Mouse (Mus musculus): ENCODE data around the gene 2610008E11Rik.
"Not testable (repeated sequence)": the region's sequence is repeated elsewhere in the genome, so short reads cannot be mapped to it uniquely, and the experiment has no call there.

2610008E11Rik gene

DNA sequence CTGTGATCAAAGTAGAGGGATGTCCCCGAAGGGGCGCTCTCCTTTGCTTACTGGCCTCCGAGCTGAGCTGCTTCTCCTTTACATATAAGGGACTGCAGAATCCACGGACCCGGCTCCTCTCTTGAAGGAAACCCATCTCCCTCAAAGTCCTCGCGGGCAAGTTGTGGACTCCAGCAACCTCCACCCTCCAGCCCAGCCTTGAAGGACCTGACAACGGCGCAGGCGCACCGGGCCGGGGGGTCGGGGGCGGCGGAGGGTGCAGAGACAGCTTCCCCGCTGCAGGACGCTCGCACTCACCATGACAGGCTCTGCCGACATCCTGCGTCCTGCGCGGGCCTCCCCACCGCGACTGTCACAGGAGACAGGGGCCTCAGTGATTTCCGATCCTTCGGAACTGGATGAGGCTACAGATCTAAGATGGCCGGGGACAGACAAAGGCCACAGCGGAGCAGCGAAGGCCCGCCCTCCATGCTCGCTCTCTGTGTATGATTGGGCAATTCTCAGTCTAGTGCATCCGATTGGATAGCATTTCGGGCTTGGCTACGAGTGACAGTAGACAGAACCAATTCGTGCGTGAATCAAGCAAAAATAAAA is at the start of gene 2610008E11Rik:
Gene 2610008E11Rik, minus strand, starts transcription at position 440 of the 594 bp plus-strand sequence.
- peak; percentile 93 for DNase-seq (ENCODE audit: low spot score)

- peak; percentile 63 for DNase-seq (ENCODE audit: low spot score)
Measured at GRCm38 (mm10) chr10:79116125-79116849, 18.9 kb upstream of the 2610008E11Rik start.

DNA sequence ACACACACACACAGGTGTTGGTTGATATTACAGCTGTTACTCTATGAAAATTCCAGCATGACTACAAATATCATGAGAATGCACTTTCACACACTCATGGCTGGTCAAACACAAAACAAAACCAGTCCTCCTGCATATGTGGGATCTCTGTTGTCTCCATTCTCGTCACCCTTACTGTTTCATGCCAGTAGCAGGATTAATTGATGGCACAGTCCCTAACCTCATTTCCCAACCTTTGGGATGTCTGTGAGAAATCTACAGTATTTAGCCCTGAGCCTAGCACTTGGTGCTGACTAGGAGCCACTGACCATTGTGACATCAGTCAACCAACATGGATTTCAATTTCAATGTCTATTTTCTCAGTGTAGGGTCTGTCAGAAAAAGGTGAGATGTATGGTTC is 17.7 kb upstream of the 2610008E11Rik start:
- no peak for DNase-seq (ENCODE audit: low spot score)

DNA sequence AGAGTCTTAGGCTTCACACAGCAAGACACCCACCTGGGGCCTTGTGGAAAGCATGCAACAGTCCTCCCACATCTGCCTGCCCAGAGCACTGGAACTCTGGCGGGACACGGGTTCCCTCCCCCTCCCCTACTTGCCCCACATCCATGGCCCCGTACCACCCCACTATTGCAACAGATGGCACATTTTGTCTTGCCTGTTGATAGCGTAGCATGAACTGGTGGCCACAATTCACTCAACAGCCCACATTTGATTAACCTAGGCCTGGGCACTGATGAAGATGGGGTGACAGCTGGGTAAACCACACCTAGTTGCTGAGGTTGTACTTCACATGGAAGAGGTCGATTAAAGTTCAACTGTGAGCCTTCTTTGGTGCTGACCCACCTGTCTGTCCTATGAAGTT is 13.1 kb upstream of the 2610008E11Rik start:
- DNase-seq (ENCODE audit: low spot score): no peak

DNA sequence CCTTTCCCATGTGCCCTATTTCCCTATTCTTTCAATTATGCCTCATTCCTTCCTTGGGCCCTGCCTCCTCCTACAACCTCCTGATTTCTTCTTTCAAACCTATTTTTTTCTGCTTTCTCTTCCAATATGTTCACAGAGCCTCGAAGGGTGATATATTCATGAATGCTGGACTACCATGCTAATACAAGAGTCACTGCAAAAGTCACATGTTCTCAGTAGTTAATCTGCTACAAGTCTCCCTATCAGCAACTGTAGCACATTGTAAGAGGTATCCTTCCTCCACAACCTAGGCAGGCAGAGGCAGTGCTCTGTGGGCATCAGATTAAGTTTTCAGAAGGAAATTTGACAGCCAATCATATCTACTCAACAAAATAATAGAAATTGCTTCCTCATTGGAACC is 11.8 kb upstream of the 2610008E11Rik start:
- no peak for DNase-seq (ENCODE audit: low spot score)

DNA sequence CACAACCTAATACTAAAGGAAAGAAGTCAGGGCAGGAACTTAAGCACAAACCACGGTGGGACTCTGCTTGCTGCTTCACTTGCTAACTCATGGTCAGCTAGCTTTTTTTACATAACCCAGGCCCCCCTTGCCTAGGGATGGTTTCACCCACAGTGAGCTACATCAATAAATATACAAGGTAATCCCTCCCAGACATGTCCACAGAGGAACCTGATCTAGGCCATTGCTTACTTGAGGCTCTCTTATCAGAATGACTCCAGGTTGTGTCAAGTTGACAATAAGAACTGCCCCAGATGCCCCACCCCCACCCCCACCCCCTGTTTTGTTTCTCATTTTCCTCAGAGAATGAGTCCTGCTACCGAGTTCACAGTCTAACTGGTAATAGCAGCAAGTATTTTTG is 10.1 kb upstream of the 2610008E11Rik start:
- DNase-seq (ENCODE audit: low spot score): no peak

DNA sequence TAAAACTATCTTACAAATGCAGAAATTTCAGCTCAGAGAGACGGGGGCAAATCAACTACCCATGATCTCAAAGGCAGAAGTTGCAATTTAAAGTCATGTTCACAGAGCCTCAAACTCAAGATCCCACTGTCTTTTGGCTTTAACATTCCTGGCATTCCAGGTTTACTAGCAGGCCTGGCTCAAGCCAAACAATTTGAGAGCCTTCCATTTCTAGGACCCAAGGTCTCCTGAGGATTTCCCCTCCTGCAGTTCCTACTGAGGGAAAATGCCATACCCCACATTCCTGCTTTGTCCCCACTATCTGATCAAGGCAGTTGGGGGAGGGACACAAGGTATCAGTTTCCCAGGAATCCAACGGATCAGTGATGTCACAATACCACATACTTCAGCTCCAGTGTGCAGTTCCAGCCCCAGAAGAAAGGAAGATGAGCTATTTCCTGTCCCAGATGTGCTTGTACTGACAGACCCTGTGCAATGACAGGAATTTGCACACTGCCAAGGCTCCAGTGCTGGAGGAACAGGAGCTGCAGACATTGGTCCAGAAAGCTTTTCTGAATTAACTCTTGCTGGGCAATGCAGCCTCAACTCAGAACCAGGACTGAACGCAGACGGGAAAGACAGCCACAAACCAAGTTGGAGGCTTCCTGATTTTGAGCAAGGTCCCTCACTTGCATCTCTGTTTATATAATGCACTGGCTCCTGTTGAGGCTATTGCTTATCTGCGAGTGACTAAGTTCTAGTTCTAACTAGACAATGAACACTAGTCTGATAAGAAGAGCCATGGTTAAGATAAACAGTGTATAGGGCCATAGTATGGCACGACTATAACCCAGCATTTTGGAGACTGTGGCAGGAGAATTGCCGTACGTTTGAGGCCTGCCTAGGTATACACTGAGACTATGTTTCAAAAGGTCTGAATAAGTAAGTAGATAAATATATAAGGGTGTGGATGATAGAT is 9.2 kb upstream of the 2610008E11Rik start:
- DNase-seq (ENCODE audit: low spot score): peak; percentile 68

DNA sequence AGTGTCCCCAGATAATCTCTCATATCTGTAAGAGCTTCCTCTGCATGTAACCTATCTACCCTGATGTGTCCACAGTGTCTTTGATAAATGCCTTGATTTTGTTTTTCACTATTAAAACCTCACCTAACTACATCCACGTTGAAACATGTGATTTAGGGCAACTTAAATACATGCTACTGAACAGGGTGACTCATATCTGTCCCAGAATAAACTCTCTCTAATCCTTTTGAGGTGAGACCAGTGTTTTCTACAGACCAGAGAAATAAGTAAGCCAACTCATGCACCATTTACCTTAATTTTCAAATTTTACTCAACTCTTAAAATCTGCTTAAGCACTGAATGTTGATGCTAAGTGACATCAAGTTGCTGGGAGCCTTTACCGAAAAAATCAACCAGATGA is 694 bp downstream of the 2610008E11Rik start:
- DNase-seq (ENCODE audit: low spot score): no peak

- no peak for DNase-seq (ENCODE audit: low spot score)
Measured at GRCm38 (mm10) chr10:79091731-79092130, 5.7 kb downstream of the 2610008E11Rik start.

GRCm38 (mm10) chr10:79089000-79089399 is 8.4 kb downstream of the 2610008E11Rik start:
- no peak for DNase-seq (ENCODE audit: low spot score)

DNA sequence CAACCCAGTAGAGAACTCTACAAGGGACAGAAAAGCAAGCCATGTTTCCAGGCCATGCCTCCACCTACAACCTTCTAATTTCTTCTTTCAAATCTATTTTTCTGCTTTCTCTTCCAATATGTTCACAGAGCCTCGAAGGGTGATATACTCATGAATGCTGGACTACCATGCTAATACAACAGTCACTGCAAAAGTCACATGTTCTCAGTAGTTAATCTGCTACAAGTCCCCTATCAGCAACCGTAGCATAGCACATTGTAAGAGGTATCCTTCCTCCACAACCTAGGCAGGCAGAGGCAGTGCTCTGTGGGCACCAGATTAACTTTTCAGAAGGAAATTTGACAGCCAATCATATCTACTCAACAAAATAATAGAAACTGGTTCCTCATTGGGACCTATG is 10.8 kb downstream of the 2610008E11Rik start:
- DNase-seq (ENCODE audit: low spot score): no peak

DNA sequence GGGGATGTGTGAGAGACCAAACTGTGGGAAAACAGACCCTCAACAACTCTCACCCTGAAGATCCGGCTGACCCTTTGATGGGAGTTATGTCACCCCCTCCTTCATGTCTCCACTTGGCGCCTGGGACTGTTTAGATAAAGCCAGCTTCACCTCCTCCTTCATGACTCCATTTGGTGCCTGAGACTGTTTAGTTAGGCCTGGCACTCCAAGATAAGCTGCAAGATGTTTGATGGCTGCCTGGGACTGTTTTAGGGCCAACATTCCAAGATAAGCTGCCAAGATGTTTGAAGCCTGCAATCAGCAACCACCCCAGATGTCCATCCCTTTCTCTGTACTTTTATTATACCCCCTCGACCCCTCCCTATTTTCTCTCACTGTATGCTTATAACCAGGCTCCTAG is 40.0 kb downstream of the 2610008E11Rik start:
- DNase-seq (ENCODE audit: low spot score): not testable (repeated sequence)

DNA sequence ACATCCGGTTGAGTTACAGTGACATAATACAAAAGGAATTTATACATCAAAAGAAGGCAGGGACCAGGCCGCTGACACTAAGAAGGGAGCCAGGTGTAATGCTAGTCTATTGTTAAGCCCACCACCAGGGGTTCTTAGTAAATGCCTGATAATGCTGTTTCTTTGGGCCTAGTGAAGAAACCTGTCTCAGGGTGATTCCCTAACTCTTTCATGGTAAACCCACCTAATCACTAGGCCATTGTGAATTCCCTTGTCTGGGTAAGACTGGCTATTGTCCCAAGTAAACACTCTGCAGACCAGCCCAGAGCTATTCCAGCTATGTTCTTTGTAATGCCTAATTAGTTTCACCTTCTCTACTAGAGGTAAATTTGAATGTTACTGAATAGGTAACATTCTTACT is 54.9 kb downstream of the 2610008E11Rik start:
- DNase-seq (ENCODE audit: low spot score): not testable (repeated sequence)

GRCm38 (mm10) chr10:79028441-79028840 is 69.0 kb downstream of the 2610008E11Rik start, which contains the start of gene Olfr57:
Olfr57 (plus strand) TSS chr10:79028741.
- no peak for DNase-seq (ENCODE audit: low spot score)

Data from yolk sac, embryonic 10.5 days (tissue).